Mouse (Mus musculus): ENCODE data around the gene Arhgap19. TPM values are rescaled to one million over a fixed set of nuclear protein-coding genes. Genes with fewer than 3 reads are reported as not detected.

The Arhgap19 gene
- polyA plus RNA-seq, 1 experiment from 2014 or later: 33.5 TPM

- 35% methylated on average over 12 of the region's 12 CpGs for WGBS
- ATAC-seq (ENCODE audit: insufficient number of reproducible peaks, insufficient read depth, low FRiP score, low TSS enrichment, low read depth): peak; percentile 67; the same call in 1 of the 2 replicates
- Histone ChIP-seq H3K4me2 (no peak overlapping the region), H3K36me3 (peaks cover 22% of the 10 kb centered on the region), H3K9me3 (no peaks in the 10 kb centered on the region), H3K27ac (no peak overlapping the region), H3K4me3 (replicated peaks) (no peak overlapping the region), H3K4me1 (replicated peaks) (peaks cover 10% of the 10 kb centered on the region), H3K27me3 (no peaks in the 10 kb centered on the region), H3K9ac (replicated peaks) (no peak overlapping the region)
Measured at GRCm38 (mm10) chr19:41763870-41764660, 37.8 kb downstream of the Arhgap19 start.

GRCm38 (mm10) chr19:41761529-41761928 lies 40.3 kb downstream of the Arhgap19 start:
- ATAC-seq (ENCODE audit: insufficient number of reproducible peaks, insufficient read depth, low FRiP score, low TSS enrichment, low read depth): 0 out of 2 replicates have a peak, but pooled peaks have one; percentile 17
- no peaks in the 10 kb centered on the region for H3K9me3 ChIP-seq
- H3K27me3 ChIP-seq: no peaks in the 10 kb centered on the region
- H3K27ac ChIP-seq: peak overlapping the region; percentile 2; the same call in 1 of the 2 replicates
- peaks cover 10% of the 10 kb centered on the region for H3K4me1 ChIP-seq (replicated peaks)
- H3K36me3 ChIP-seq: no peaks in the 10 kb centered on the region
- H3K9ac ChIP-seq (replicated peaks): no peak overlapping the region; the same call in 1 of the 2 replicates
- no peak overlapping the region for H3K4me2 ChIP-seq
- no peak overlapping the region for H3K4me3 ChIP-seq (replicated peaks)
- WGBS: 25% methylated on average over 9 of the region's 9 CpGs

- Histone ChIP-seq H3K4me3 (replicated peaks) (no peak overlapping the region), H3K4me1 (replicated peaks) (peaks cover 10% of the 10 kb centered on the region), H3K9me3 (no peaks in the 10 kb centered on the region), H3K36me3 (no peaks in the 10 kb centered on the region), H3K4me2 (no peak overlapping the region), H3K27ac (no peak overlapping the region), H3K27me3 (no peaks in the 10 kb centered on the region), H3K9ac (replicated peaks) (no peak overlapping the region)
- WGBS: 79% methylated on average over 6 of the region's 6 CpGs
- no peak for ATAC-seq (ENCODE audit: insufficient number of reproducible peaks, insufficient read depth, low FRiP score, low TSS enrichment, low read depth)
Measured at GRCm38 (mm10) chr19:41759765-41760164, 42.1 kb downstream of the Arhgap19 start.

- Histone ChIP-seq H3K27ac (no peak overlapping the region), H3K4me2 (no peak overlapping the region), H3K27me3 (no peaks in the 10 kb centered on the region), H3K4me3 (replicated peaks) (no peak overlapping the region), H3K9ac (replicated peaks) (no peak overlapping the region), H3K4me1 (replicated peaks) (peaks cover 10% of the 10 kb centered on the region), H3K9me3 (no peaks in the 10 kb centered on the region), H3K36me3 (no peaks in the 10 kb centered on the region)
- WGBS: 93% methylated on average over 5 of the region's 5 CpGs
- ATAC-seq (ENCODE audit: insufficient number of reproducible peaks, insufficient read depth, low FRiP score, low TSS enrichment, low read depth): no peak
Measured at GRCm38 (mm10) chr19:41759270-41759669, 42.6 kb downstream of the Arhgap19 start.

GRCm38 (mm10) chr19:41754760-41755159 lies 47.1 kb downstream of the Arhgap19 start:
- Histone ChIP-seq H3K4me3 (replicated peaks) (no peak overlapping the region), H3K36me3 (no peaks in the 10 kb centered on the region), H3K4me2 (no peak overlapping the region), H3K27me3 (peaks cover 18% of the 10 kb centered on the region), H3K27ac (no peak overlapping the region), H3K4me1 (replicated peaks) (no peaks in the 10 kb centered on the region), H3K9me3 (no peaks in the 10 kb centered on the region), H3K9ac (replicated peaks) (no peak overlapping the region)
- ATAC-seq (ENCODE audit: insufficient number of reproducible peaks, insufficient read depth, low FRiP score, low TSS enrichment, low read depth): no peak
- WGBS: 77% methylated on average over 15 of the region's 15 CpGs

- Histone ChIP-seq H3K9me3 (0 out of 2 replicates have a peak, but pooled peaks cover 7% of the 10 kb centered on the region), H3K4me3 (replicated peaks) (no peak overlapping the region), H3K4me1 (replicated peaks) (no peaks in the 10 kb centered on the region), H3K36me3 (no peaks in the 10 kb centered on the region), H3K27me3 (peaks cover 22% of the 10 kb centered on the region), H3K9ac (replicated peaks) (no peak overlapping the region), H3K4me2 (no peak overlapping the region), H3K27ac (no peak overlapping the region)
- no peak for ATAC-seq (ENCODE audit: insufficient number of reproducible peaks, insufficient read depth, low FRiP score, low TSS enrichment, low read depth)
- 74% methylated on average over 11 of the region's 11 CpGs for WGBS
Measured at GRCm38 (mm10) chr19:41751906-41752305, 49.9 kb downstream of the Arhgap19 start.

- no peaks in the 10 kb centered on the region for H3K36me3 ChIP-seq
- no peak overlapping the region for H3K4me3 ChIP-seq (replicated peaks)
- no peak for ATAC-seq (ENCODE audit: insufficient number of reproducible peaks, insufficient read depth, low FRiP score, low TSS enrichment, low read depth)
- peaks cover 64% of the 10 kb centered on the region for H3K27me3 ChIP-seq
- no peak overlapping the region for H3K4me2 ChIP-seq
- 0 out of 2 replicates have a peak, but pooled peaks cover 7% of the 10 kb centered on the region for H3K9me3 ChIP-seq
- H3K4me1 ChIP-seq (replicated peaks): peaks cover 27% of the 10 kb centered on the region
- H3K9ac ChIP-seq (replicated peaks): no peak overlapping the region
- H3K27ac ChIP-seq: no peak overlapping the region
- 91% methylated on average over 14 of the region's 14 CpGs for WGBS
Measured at GRCm38 (mm10) chr19:41747436-41747835, 54.4 kb downstream of the Arhgap19 start.

- Histone ChIP-seq H3K9me3 (0 out of 2 replicates have a peak, but pooled peaks cover 7% of the 10 kb centered on the region), H3K36me3 (no peaks in the 10 kb centered on the region), H3K4me1 (replicated peaks) (peaks cover 31% of the 10 kb centered on the region), H3K27ac (no peak overlapping the region), H3K27me3 (peaks cover 66% of the 10 kb centered on the region), H3K9ac (replicated peaks) (no peak overlapping the region), H3K4me3 (replicated peaks) (no peak overlapping the region), H3K4me2 (no peak overlapping the region)
- WGBS: 42% methylated on average over 15 of the region's 15 CpGs
- ATAC-seq (ENCODE audit: insufficient number of reproducible peaks, insufficient read depth, low FRiP score, low TSS enrichment, low read depth): no peak
Measured at GRCm38 (mm10) chr19:41745941-41746557, 55.8 kb downstream of the Arhgap19 start.

- no peak for ATAC-seq (ENCODE audit: insufficient number of reproducible peaks, insufficient read depth, low FRiP score, low TSS enrichment, low read depth)
- Histone ChIP-seq H3K36me3 (no peaks in the 10 kb centered on the region), H3K4me1 (replicated peaks) (peaks cover 32% of the 10 kb centered on the region), H3K9me3 (0 out of 2 replicates have a peak, but pooled peaks cover 6% of the 10 kb centered on the region), H3K4me3 (replicated peaks) (peak within 1 kb of the TSS; percentile 49), H3K4me2 (peak within 1 kb of the TSS; percentile 89), H3K27ac (no peak within 1 kb of the TSS), H3K9ac (replicated peaks) (peak within 1 kb of the TSS; percentile 53), H3K27me3 (peaks cover 87% of the 10 kb centered on the region)
- WGBS: under 1% methylated on average over 43 of the region's 44 CpGs
Measured at GRCm38 (mm10) chr19:41743396-41743795, 58.5 kb downstream of the Arhgap19 start, which contains the start of gene Slit1. TSS of gene Slit1 (minus strand) at chr19:41743665.

GRCm38 (mm10) chr19:41738896-41739295 lies 63.0 kb downstream of the Arhgap19 start:
- ATAC-seq (ENCODE audit: insufficient number of reproducible peaks, insufficient read depth, low FRiP score, low TSS enrichment, low read depth): no peak
- Histone ChIP-seq H3K36me3 (no peaks in the 10 kb centered on the region), H3K9me3 (no peaks in the 10 kb centered on the region), H3K4me3 (replicated peaks) (no peak overlapping the region), H3K4me1 (replicated peaks) (peaks cover 41% of the 10 kb centered on the region), H3K4me2 (no peak overlapping the region), H3K27me3 (peaks cover 94% of the 10 kb centered on the region), H3K27ac (no peak overlapping the region), H3K9ac (replicated peaks) (no peak overlapping the region)
- 16% methylated on average over 4 of the region's 4 CpGs for WGBS

GRCm38 (mm10) chr19:41738429-41738805 lies 63.4 kb downstream of the Arhgap19 start:
- no peak for ATAC-seq (ENCODE audit: insufficient number of reproducible peaks, insufficient read depth, low FRiP score, low TSS enrichment, low read depth)
- Histone ChIP-seq H3K4me1 (replicated peaks) (peaks cover 36% of the 10 kb centered on the region), H3K9me3 (no peaks in the 10 kb centered on the region), H3K27me3 (peaks cover 91% of the 10 kb centered on the region), H3K36me3 (no peaks in the 10 kb centered on the region), H3K4me3 (replicated peaks) (no peak overlapping the region), H3K9ac (replicated peaks) (no peak overlapping the region), H3K4me2 (peak overlapping the region; percentile 34; the same call in 1 of the 2 replicates), H3K27ac (no peak overlapping the region)
- 8% methylated on average over 14 of the region's 14 CpGs for WGBS
